Mouse (Mus musculus): ENCODE results near the gene Pdcd11.

- TF ChIP-seq CTCF (IDR thresholded peaks at IDR 0.05; ENCODE audit: extremely low read depth, insufficient read depth, low read length) (no peak), POLR2A (IDR thresholded peaks at IDR 0.05; ENCODE audit: extremely low read depth, insufficient read depth, low read length) (no peak)
Observed at GRCm38 (mm10) chr19:47149854-47150253, 59.3 kb downstream of the Pdcd11 start.
